Mouse (Mus musculus) adrenal gland, postnatal 10 days (tissue): Measurements from ENCODE around the gene Nsmce3. TPM values are rescaled to one million over a fixed set of nuclear protein-coding genes. Genes with fewer than 3 reads are reported as not detected.

ENCODE experiments used
- DNase-seq: peaks from one replicate; pipeline ENCODE4 v3.0.0; 2021; ENCODE audit warnings: mixed read lengths
- long read RNA-seq, 2 experiments: library from polyadenylated mRNA; stranded (forward); transcript quantifications; one replicate each; pipeline ENCODE4 v2.0.0; 2021
- total RNA-seq, 2 experiments: library from RNA; stranded (reverse); gene quantifications; 2 replicates each; pipeline ENCODE4 v1.2.3; 2021

Gene Nsmce3
- total RNA-seq = 1 to 10 TPM; 6.6 to 7.6 TPM
- long read RNA-seq, experiment 1, full-length matches to known transcripts = 85 of 85 reads
- long read RNA-seq, experiment 1, partial matches to known transcripts = 0 of 85 reads
- long read RNA-seq, experiment 1, other reads (novel, unspliced or antisense) = 0 of 85 reads
- long read RNA-seq, experiment 2, full-length matches to known transcripts = 33 of 33 reads
- long read RNA-seq, experiment 2, partial matches to known transcripts = 0 of 33 reads
- long read RNA-seq, experiment 2, other reads (novel, unspliced or antisense) = 0 of 33 reads

GRCm38 (mm10) chr7:64872743-64873241 lies at the start of gene Nsmce3:
Gene Nsmce3, minus strand, starts transcription at chr7:64872997.
- peak; percentile 98 for DNase-seq

DNA sequence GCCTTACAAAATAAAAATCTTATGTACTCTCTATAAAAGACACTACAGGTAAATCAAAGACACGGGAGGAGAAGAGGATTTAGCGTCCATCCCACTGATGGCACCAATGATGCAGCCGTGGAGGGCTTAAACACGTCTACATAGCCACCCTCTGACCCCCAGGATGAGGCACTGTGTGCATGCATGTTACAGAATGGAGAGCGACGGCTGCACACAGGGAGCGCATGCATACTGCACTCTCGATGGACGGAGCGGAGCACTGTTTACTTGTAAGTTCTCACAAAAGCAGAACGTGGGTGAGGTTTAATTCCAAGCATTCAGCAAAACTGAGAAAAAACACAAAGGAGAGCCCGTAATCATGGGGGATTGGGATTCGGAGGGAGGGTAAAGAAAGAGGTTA lies 48.4 kb upstream of the Nsmce3 start:
- DNase-seq = no peak

DNA sequence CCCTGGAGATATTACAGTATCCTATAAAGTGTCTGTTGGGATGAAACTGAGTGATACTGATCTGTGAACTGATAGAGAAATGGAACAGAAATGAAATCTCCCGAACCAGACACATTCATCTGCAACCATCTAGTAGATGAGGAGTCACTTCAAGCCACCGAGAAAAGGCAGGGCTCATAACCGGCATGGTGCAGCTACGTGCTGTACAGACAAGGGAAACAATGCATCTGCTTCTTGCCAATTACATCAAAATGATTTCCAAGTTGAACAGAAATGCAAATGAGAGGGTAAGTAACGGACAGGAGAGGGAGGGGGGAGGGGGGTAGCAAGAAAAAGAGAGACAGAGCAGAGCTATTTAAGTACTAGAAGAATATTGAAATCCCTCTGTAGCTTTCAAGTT lies 47.9 kb upstream of the Nsmce3 start:
- DNase-seq = no peak

- DNase-seq = no peak
Measured at GRCm38 (mm10) chr7:64916654-64917053, 43.9 kb upstream of the Nsmce3 start.

DNA sequence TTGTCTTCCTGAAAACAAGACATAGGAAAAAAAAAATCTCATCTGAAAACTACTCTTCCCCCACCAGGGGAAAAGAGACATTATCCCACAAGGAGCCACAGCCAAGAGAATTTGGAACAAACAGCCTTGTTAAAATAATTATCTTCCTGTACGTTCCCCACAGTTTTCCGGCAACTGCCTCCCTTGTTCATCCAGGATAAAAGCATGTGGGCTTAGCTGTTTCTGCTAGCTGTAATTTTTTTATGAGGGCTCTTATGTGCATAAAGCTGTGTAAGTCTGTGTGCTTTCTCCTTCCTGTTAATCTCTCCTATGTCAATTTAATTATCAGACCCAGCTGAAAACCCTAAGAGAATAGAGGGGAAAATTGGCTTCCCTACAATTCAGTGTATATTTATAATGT lies 42.3 kb upstream of the Nsmce3 start:
- DNase-seq = no peak

DNA sequence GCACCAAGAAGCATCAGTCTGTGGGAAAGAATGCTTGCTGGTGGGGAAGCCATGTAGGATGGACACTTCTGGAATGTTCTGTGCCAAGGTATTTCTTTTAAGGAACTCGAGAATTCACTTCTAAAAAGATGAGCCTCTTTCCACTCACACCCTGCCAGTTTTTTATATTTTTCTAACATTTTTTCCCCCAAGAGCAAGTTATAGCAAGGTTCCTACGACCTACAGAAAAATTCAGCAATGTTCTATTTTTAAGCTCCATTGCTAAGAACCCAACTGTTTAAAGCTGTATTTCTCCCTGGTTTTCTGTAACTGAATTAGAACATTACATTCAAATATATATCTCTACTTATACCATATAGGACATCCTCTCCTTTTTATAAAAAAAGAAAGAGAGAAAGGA lies 39.1 kb upstream of the Nsmce3 start:
- DNase-seq = no peak

GRCm38 (mm10) chr7:64910208-64910607 lies 37.4 kb upstream of the Nsmce3 start:
- no peak for DNase-seq

GRCm38 (mm10) chr7:64906955-64907354 lies 34.2 kb upstream of the Nsmce3 start:
- no peak for DNase-seq

DNA sequence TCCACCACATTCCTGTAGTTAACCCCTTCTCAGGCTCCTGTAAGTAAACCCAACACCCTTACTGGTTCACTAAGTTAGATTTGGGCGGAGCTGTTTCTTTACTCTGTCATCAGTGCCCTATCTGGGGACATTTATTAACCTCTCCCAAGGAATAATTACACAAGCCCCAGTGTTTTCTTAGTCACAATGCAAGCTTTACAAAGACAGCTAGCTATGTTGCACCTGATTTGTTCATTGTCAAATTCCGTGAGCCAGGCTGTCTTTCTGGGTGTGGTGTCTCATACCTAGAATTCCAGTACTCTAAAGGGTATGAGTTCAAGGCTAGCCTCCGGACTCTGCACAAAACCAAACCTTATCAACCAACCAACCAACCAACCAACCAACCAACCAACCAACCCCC lies 32.7 kb upstream of the Nsmce3 start:
- no peak for DNase-seq

DNA sequence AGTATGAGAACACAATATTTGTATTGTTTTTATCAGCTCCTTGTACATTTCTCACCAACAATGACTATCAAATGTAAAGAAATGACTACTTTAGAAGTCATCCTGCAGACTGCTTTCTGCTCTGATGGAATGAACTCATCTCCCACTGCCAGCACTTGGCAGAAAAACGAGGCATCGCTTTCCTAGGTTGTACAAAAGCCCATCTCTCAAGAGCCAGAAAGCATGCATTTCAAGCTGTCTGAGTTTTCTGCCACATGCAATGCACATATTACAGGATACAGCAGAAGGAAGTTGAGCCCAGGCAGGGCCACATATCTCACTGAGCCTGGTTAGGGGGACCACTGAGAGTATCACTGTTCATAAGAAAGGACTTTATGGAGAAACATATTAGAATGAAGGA lies 27.5 kb upstream of the Nsmce3 start:
- DNase-seq = no peak

GRCm38 (mm10) chr7:64896587-64896986 lies 23.8 kb upstream of the Nsmce3 start:
- DNase-seq = no peak

- DNase-seq = no peak
Measured at GRCm38 (mm10) chr7:64895685-64896101, 22.9 kb upstream of the Nsmce3 start.

DNA sequence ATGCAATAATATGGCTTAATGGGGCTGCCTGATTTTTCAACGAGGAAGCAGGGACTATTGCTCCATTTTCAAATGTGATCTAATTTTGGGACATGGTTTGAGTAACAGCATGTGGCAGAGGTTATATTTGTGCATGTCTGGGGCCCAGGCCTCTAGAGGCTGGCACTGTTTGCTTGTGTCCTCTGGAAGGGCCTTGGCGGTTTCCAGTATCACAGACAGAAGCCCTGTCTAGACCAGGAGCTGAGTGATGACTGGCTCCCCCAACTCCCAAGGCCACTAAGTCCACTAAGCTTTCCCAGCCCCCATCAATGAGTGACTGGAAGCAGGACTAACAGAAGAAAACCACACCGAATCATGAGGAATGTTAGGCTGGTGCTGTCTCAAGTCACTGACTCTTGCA lies 18.3 kb upstream of the Nsmce3 start:
- peak; percentile 71 for DNase-seq

GRCm38 (mm10) chr7:64889919-64890318 lies 17.1 kb upstream of the Nsmce3 start:
- DNase-seq = peak; percentile 81

DNA sequence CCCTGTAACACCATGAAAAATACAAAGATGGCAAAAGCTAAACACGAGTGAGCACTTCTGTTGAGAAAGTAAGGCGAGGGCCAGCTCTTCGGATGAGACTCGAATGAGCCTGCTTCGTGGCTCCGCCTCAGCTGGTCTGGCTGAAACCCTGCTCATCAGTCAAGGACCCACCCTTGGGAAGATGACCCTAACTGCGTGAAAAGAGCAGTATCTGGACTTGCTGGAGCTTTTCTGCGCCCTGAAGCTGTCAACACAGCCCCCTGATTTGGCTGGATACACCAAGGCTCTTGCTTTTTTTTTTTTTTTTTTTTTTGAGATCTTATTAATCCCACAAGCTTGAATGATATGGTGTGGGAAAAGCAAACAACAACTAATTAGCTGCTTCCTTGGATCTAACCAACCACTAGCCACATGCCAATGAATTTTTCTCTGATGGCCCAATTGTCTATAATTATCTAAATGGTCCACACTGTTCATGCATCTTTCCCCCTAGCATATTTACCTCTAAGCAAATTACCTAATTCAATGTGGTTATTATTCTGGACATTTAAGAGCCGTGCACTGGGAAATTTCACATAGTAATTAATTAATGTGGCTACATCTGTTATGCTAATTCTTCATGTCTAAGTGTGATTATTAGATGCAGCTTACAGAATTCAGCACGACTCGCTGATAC lies 11.5 kb upstream of the Nsmce3 start:
- no peak for DNase-seq

DNA sequence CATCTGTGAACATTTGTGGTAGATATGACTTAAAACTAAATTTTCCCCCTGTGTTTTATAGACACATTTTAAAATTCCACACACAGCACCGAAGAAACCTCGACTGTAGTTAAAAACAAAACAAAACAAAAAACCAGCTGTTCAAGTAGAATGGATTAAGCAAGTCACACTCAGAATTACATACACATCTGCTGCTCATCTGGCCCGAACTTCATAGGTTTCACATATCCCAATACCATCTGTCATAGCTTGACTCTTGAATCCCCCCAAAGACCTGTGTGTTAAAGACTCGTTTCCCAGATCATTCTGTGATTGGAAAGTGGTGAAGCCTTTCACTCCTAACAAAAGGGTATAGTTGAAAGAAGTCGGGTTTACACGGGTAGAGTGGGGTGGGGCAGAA lies 9.4 kb upstream of the Nsmce3 start:
- no peak for DNase-seq

GRCm38 (mm10) chr7:64881387-64881786 lies 8.6 kb upstream of the Nsmce3 start:
- DNase-seq = no peak

- DNase-seq = no peak
Measured at GRCm38 (mm10) chr7:64880415-64880814, 7.6 kb upstream of the Nsmce3 start.

GRCm38 (mm10) chr7:64874941-64875340 lies 2.1 kb upstream of the Nsmce3 start:
- no peak for DNase-seq

- peak; percentile 22 for DNase-seq
Measured at GRCm38 (mm10) chr7:64873266-64873665, 469 bp upstream of the Nsmce3 start.

DNA sequence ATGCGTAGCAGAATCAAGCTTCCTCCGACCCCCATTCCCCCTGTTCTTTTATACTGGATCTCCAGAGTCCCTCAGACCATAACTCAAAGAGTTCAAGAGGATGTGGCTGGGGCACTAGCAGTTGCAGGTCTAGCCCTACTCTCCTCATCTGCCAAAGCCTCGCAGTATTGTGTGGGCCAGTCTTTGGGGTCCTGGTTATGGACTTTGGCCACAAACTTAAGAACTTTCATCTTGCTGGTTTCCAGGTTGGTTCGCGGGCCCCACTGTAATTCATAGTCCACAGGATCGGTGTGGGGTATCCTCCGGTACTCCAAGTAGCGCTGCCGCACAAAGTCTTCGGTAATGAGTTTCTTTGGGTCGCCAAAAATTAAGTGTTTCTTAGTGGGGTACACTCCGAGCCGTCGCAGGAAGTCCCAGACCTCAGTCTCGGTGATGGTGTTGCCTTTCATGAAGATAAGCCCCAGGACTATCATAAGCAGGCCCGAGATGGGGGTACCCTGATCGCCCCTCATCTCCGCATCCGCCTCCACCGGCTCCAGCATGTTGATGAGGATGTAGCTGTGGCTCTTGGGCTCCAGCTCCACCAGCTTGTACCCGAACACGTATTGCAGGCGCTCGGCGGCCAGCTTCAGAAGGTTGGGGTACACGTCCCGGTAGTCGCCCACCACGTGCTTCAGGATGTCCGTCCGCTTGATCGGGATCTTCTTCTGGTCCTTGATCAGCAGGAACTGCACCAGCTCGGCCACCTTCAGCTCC lies 632 bp downstream of the Nsmce3 start:
- DNase-seq = no peak

DNA sequence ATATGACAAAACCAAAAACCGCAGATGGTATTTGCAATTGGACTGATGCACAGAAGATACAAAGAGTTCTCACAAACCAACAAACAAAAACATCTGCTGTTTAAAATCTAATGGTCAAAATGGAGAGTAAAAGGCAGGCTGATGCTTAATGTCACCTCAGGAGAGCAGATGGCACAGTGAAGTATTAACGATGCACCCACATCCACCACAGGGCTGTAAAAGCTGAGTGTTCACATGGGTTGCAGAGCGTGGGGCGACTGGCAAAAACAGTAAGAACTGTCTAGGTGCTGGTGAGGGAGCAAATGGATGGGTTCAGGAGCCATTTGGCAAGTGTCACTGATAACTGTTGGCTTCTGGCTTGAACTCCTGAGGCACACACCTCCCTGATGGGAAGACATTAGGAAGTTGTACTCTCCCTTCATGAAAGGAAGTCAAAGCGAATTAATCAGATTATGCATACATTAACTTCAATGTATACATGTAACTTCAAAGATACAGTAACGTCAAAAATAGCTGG lies 3.2 kb downstream of the Nsmce3 start:
- DNase-seq = no peak

DNA sequence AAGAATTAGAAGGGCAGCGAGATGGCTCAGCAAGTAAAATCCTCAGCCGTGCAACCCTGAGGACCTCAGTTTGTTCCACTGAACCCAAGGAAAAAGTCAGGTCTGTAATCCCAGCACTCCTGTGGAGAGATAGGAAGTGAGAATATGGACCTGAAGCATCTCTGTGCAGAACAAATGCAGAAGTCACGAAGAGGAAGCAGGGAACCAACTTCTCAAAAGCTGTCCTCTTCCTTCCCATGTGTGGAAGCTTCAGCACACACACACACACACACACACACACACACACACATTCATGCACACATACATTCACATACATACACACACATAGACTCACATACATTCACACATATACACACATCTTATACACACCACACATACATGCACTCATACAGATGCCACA lies 9.3 kb downstream of the Nsmce3 start:
- DNase-seq = no peak
